Mouse (Mus musculus): ENCODE measurements around the gene H2-DMb2.
"Not testable (repeated sequence)": the region's sequence is repeated elsewhere in the genome, so short reads cannot be mapped to it uniquely, and the experiment has no call there.

H2-DMb2 gene

DNA sequence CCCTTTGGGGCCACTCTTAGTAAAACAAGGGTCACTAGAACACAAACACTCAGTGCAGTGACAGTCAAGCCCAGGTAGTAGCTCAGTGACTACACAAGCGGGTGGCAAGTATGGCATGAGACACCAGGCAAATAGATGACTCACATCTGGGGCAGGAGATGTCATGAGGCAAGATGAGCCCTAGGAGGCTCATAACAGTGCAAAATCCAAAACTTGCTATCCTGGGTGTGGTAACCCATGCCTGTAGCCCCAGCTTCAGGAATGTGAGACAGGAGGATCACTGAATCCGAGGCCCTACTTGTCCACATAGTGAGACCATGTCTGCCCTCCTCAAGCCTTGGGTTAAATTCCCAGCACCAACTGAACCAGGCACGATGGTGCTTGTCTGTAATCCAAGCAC lies 8.7 kb upstream of the H2-DMb2 start:
- no peak for DNase-seq (ENCODE audit: low spot score in 2 of 2)

DNA sequence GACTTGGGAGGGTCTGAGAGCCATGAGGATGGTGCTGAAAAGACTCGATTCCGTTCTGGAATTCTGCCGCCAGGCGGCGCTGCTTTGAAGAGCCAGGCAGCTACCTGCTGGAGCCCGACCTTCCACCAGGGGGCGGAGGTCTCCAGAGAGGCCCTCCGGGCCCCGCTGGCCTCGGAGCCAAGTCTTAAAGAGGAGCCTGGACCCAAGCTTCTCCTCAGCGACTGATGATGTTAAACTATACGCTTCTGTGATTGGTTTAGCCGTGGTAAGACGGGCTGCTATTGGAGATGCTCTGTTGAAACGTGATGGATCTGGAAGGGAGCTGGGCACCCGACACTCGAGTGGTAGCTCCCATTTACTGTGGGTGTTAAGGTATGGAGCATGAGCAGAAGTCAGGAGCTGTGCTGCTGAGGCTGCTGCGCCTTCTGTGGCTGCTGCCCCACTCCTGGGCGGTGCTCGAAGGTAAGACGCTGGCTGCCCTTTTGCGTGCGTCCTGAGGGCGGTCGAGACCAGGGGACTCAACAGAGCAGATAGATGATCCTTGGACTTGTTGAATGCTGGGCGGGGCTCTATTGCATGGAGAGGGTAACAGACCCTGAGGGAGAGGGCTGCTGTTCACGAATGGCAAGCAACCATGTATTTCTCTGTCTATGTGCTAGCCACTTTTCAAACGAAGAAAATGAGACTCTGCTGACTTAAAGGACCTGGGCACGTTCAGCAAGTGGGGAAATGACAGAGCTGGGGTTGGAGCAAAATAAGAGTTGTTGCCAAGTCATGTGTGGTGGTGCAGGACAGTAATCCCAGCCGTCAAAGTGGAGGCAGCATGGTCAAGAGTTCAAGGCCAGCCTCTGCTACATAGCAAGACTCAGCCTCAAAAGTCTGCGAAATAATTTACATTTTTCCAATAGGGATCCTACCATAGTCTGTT lies 7.5 kb upstream of the H2-DMb2 start:
- DNase-seq (ENCODE audit: low spot score in 2 of 2) = peak; percentile 97 to 98

DNA sequence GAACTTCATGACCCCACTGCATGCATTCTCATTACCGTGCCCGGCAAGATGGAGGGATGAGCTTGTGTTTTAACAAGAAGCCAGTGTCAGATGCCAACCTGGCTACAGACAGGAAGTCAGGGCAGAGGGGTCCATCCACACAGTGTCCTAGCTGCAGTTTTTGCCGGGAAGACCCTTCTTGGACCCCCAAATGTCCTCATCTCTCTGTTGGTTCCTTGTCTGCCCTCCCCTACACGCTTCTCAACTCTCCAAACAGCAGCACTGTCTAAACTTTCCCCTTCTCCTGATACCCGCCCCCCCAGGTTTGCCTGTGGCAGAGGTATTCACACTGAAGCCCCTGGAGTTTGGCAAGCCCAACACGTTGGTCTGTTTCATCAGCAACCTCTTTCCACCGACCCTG lies 5.5 kb upstream of the H2-DMb2 start:
- DNase-seq (ENCODE audit: low spot score in 2 of 2) = no peak

DNA sequence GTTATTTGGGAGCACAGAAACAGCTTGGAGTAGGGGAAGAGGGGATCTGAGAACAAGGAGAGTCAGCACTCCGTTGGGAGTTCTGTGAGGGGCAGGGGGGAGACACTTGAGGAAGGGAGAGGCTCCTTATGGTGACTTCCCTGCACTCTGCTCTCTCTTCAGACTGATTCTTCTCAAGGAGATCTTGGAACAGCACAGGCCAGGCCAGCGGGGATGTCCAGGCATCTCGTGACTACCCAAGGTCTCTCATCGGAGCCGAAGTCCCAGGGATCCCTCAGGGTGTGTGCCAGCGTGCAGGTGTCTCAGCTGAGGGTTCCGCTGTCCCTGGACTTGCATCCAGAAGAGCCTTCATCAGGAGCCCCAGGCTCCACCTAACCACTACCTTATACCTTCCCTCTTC lies 4.5 kb upstream of the H2-DMb2 start:
- no peak for DNase-seq (ENCODE audit: low spot score in 2 of 2)

DNA sequence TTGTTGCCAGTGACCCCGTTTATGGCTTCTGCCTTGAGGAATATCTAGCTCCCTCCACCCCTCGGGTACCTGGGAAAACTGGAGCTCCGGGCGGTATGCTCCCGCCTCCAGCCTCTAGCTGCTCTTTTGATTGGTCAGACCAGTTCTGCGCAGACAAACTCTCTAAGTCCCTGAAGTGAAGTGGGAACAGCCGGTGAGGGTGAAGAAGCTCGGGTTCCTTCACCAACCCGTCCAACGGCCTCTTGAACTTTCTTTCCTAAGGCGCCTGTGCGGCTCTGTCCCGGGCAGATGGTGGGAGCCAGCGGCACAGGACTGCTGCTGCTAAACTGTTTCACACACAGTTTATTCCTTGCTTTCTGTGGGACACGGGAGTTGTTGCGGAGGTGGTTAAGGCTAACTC lies 3.7 kb upstream of the H2-DMb2 start:
- no peak for DNase-seq (ENCODE audit: low spot score in 2 of 2)

DNA sequence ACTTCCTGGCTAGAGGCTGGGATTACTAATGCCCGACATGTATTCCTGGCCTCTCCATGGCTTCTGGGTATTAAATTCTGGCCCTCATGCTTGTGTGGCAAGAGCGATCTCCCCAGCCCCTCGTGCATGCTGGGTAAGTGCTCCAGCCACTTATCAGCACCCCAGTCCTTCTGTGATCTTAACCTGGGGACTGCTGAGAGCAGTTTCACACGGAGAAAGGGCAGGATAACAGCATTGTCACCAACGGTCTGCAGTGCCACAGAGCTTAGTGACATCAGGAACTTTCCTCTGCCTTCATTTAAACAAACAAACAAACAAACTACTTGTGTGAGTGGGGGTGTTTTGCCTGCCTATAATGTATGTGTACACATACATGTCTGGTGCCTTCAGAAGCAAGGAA lies 2.9 kb upstream of the H2-DMb2 start:
- no peak for DNase-seq (ENCODE audit: low spot score in 2 of 2)

DNA sequence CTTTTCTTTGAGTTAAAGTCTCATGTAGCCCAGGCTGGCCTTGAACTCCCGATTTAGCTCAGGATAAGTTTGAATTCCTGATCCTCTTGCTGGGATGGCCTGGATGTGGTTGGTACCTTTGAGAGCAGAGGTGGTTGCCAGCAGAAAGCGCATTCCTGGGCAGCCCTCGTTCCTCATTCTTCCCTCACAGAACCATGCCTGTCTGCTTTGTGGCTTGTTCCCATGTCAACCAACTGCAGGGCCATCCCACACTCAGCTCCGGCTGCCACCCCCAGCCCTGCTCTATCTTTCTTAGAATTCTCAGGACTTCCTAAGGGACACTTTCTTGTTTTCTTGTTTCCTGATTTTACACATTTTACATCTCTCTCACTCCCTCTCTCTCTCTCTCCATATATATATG lies 1.7 kb upstream of the H2-DMb2 start:
- DNase-seq (ENCODE audit: low spot score in 2 of 2) = no peak

DNA sequence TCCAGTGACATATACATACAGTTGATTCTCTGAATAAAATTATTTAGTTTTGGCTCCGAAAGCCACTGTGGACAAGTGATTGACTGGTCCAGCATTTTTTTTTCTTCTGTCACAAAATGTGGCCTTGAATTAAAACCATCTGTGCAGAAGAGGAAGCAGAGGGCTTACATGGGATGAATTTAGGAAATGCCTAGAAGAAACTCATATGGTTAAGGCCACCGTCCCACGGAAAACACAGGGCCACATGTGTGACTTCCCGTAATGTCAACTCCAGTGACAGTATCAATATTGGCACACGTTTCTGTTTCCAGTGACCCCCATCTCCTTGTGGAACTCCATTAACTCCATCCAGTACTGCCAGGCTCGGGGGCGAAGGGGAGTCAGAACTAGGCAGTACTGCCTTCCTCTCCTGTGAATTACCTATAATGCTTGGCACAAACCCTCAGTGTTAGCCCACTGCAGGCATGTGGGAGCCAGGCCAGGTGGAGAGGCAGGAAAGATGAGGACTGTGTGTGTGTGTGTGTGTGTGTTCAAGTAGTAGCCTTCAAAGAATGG lies 574 bp upstream of the H2-DMb2 start:
- DNase-seq (ENCODE audit: low spot score in 2 of 2) = no peak

DNA sequence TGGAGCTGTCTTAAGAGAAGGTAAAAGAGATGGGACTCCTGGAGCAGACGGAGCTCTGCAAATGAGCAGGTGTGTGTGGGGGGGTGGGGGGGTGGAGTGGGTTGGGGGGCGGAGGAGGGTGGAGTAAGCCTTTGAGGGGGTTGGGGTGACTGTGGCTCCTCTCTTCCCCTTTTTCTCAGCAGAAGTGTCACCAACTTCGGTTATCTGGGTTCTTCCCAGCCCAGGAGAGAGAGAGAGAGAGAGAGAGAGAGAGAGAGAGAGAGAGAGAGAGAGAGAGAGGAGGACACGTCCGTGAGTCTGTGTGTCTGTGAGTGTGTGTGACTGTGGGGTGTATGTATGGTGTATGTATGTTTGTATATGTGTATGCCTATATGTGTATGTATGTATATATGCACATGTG lies 354 bp downstream of the H2-DMb2 start:
- DNase-seq (ENCODE audit: low spot score in 2 of 2) = peak; percentile 65 to 67

DNA sequence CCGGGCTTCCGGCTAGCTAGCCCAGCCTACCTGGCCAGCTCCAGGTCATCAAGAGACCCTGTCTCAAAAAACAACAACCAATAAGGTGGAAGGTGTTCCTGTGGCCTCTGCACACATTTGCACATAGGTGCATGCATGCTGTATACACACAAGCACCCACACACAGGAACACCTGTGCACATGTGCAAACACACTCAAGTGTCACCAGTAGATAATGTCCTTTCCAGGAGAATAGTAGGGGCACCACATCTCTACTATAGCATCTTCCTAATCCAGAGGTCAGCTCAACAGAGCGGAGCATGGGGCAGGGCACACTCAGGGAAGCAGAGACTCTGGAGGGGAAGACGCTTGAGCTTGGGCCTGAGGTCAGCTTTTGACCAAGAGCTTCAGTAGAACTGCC lies 1.1 kb downstream of the H2-DMb2 start:
- not testable (repeated sequence) for DNase-seq (ENCODE audit: low spot score in 2 of 2)

DNA sequence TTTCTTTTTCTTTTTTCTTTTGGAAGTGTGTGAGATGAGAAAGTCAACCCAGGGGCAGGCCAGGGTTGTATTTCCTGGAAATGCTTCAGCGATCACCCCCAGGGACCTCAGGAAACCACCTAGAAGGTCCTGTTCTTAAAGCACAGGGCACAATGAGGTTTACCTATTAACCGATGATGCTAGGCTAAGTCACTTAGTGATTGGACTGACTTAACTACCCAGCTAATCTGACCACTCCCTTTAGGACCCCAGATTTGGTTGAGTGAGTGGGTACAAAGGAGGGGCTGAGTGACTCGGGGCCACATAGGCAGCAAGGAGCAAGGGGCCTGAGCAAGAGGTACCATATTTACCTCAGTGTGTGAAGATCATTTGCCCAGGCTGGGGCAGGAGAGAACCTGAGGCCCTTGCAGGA lies 1.9 kb downstream of the H2-DMb2 start:
- peak; percentile 91 to 94 for DNase-seq (ENCODE audit: low spot score in 2 of 2)

DNA sequence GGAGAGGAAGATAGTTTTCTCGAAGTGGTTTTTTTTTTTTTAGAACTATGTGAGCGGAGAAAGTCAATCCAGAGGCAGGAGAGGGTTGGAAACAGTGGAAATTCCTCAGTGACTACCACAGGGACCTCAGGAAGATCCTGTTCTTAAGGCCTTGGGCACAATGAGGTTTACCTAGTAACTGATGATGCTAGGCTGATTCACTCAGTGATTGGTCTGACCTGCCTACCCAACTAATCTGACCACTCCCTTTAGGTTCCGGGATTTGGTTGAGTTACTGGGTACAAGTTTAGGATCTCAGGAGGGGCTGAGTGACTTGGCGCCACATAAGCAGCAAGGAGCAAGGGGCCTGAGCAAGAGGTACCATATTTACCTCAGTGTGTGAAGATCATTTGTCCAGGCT lies 9.8 kb downstream of the H2-DMb2 start, which contains the start of gene H2-DMb1:
TSS of gene H2-DMb1 (plus strand) at position 150 of the 400 bp plus-strand sequence.
- DNase-seq (ENCODE audit: low spot score in 2 of 2) = peak; percentile 80 to 82

DNA sequence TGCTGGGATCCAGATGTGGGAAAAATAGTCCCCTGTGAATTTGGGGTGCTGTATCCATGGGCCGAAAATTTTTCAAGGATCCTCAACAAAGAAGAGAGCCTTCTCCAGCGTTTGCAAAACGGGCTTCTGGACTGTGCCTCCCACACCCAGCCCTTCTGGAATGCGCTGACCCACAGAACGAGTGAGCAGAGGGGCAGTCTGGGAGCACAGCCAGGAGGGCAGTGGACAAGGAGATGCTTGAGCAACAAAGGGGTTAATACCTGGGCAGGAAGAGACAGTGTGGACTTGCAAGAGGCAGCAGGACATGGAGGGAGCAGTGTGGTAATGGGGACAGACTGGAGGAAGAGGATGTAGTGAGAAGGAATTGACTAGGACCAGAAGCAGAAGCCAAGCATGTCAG lies 12.4 kb downstream of the H2-DMb2 start:
- DNase-seq (ENCODE audit: low spot score in 2 of 2) = no peak

DNA sequence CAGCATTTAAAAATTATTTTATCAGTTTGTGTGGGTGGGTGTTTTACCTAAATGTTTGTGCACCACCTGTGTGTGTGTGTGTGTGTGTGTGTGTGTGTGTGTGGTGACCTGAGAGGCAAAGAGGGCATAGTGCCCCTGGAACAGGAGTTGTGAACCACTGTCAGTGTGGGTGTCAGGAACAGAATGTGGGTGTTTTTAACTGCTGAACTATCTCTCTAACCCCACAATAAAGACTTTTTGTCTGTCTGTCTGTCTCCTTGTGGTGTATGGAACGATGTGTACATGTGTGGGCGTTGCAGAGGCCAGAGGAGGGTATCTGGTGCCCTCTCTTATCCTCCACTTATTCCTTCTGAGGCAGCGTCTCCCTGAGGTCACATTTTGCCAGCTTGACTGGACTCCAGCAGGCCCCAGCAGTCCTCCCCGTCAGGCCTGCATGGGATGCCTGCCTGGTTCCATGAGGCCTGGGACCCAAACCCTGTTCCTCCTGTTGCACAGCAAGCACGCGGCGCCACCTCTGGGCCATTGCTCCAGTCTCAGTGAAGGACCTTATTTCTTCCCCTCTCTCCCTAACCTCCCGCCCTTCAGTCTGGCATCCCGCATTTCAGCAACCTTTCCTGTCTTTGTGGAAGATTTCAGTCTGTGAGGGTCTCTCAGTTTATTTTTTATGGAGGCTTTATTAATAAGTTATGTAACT lies 21.2 kb downstream of the H2-DMb2 start:
- DNase-seq (ENCODE audit: low spot score in 2 of 2) = peak; percentile 71 to 74

DNA sequence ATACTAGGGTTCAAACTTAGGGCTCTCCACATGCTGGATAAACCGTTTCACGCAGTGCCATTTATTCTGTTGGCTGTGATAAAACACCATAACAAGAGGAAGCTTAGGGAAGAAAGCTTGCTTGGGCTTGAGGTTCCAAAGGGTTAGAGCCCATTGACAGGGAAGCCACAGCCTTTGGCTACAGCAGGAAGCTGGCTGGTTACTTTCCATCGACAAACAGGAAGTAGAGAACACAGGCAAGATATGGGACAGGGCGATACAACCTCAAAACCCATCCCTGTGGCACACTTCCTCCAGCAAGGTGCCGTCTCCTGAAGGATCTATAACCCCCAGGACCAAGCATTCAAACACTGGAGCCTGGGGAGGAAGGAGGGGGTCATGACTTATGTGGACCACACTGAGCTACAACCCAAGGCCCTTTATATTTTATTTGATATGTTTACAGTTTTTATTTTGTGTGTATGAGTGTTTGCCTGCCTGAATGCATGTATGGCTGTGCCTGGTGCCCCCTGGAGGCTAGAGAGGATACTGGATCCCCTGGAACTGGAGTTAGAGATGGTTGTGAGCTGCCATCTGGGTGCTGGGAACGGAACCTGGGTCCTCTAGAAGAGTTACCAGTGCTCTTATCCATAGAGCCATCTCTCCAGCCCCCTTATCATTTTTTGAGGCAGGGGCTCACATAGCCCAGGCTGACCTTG lies 22.1 kb downstream of the H2-DMb2 start:
- DNase-seq (ENCODE audit: low spot score in 2 of 2) = no peak

DNA sequence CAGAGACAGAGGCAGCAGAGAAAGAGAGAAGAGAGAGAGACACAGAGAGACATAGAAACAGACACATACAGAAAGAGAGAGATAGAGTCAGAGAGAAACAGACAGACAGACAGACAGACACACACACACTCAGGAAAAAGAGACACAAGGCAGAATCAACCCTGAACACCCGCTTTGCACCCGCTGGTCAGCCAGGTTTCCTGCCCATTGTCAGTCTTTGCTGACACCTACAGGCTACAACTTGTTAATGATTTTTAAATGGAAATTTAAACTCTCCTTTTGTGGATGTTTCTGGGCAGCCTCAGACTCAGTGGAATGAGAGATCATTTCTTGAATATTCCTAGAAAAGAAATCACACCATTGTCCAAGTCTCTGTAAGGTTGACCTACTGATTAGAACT lies 26.2 kb downstream of the H2-DMb2 start:
- DNase-seq (ENCODE audit: low spot score in 2 of 2) = peak; percentile 62 to 67

DNA sequence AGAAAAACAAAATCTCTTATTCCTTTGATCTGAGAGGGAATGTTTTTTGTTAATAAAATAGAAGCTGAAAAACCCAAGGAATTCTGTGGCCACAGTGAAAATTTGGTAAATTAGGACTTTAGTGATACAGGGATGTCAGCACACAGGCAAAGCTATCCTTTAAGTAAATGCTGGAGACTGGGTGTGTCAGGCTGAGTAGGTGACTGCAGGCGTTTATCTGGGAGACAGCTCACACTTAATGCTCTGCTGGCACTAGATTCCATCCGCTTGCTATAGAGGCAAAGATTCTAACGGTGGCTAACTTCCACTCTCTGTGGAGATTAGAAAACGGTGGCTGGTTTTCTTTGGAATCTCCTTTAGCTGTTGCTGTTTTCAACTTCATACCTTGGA lies 27.4 kb downstream of the H2-DMb2 start:
- no peak for DNase-seq (ENCODE audit: low spot score in 2 of 2)

DNA sequence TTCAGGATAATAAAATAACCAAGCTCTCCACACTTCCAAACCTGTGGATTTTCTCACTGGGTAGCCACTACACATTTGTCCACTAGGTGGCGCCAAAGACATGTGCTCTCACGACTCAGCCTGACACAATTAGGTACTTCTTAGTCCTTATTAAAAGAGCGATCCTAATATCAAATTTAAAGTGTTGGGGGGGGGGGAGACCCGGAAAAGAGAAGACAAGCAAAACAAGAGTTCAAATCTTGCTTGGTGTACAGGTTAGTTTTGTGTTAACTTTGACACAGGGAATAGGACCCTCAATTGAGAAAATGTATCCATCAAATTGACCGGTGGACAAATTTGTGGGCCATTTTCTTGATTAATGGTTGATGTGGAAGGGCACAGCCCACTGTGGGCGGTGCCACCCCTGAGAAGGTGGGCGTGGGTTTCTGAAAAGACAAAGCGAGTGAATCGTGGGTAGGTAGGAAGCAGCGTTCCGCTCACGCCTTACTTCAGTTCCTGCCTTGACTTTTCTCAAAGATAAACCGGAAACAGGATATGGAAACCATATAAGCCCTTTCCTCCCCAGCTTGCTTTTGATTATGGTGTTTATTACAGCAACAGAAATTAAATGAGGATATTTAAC lies 27.9 kb downstream of the H2-DMb2 start:
- peak; percentile 90 to 92 for DNase-seq (ENCODE audit: low spot score in 2 of 2)

DNA sequence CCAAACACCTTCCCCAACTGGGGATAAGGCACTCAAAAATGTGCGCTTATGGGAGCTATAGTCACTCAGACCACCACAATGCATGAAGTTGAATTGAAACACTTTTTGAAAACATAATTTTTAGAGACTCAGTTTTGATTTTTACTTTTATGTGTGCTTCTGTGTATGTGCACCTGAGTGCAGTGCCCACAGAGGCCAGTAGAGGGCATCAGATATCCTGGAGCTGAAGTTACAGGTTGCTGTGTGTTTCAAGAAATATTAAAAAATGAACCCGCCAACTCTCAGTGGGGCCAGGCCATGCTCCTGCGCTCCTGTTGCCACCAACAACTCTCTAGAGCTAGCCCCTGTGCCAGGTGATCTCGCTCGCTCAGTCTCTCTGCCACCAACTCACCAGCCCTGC lies 29.4 kb downstream of the H2-DMb2 start:
- no peak for DNase-seq (ENCODE audit: low spot score in 2 of 2)

DNA sequence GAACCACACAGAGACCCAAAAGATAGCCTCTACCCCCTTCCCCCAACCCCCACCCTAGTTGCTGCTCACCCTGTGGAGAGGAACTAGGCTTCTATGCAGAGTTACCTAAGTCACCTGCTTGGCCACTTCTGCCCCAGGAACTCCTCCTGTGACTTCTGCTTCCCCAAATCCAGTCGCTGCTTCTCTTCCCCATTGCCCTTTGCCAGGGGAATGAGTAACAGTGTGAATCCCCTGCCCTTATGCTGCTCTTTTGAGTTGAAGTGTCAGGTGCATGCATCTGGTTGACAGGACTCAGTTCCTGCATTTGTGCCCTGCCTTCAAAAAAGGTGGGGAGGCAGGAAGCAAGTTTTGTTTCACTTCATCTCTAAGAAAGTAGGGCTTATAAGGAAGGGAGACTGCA lies 31.0 kb downstream of the H2-DMb2 start:
- peak; percentile 63 to 69 for DNase-seq (ENCODE audit: low spot score in 2 of 2)

DNA sequence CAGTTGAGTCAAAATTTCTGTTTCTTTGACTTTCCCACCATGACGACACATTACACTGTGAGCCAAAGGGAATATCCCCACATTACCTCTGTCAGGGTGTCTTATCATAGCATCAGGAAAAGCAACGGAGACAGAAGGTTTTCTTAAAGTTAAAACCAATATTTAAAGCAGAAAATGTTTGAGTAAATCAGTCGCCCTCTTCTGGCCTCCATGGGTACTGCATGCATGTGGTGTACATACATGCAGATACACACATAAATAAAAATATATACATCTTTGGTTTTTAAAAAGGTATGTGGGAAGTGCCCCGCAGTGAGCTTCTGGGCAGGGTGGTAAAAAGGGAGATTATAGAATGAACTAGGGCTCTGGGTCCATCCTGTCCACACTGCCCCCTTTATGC lies 34.1 kb downstream of the H2-DMb2 start:
- no peak for DNase-seq (ENCODE audit: low spot score in 2 of 2)

DNA sequence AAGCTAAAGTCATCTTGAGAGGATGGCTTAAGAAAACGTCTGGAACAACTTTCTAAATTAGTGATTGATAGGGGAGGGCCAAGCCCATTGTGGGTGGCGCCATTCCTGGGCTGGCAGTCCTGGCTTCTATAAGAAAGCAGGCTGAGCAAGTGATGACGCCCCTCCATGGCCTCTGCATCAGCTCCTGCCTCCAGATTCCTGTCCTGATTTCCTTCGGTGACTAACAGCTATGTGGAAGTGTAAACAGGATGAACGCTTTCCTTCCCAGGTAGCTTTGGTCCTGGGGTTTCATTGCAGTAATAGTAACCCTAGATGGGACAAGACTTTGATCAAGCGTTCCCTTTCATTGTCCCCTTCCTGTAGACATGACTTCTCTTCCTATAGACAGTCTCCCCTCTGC lies 35.9 kb downstream of the H2-DMb2 start:
- no peak for DNase-seq (ENCODE audit: low spot score in 2 of 2)
